Mouse (Mus musculus) limb, embryonic 12.5 days (tissue): ENCODE data around the gene Rpp14. TPM values are rescaled to one million over a fixed set of nuclear protein-coding genes. Genes with fewer than 3 reads are reported as not detected.

Experiments
- ATAC-seq: fragments of 200-750 bp; cut with Nextera tagmentation; 2 replicates; pipeline ENCODE4 v1.8.0; 2017; ENCODE audit warnings: low read depth, moderate TSS enrichment; ENCODE audit not compliant: insufficient number of reproducible peaks, insufficient read depth, low FRiP score, low TSS enrichment
- H3K27ac ChIP-seq: fragments of 300-500 bp; sonication (generic); 2 replicates; pipeline ENCODE4 v1.5.1; 2016; ENCODE audit warnings: mild to moderate bottlenecking, moderate library complexity
- H3K27me3 ChIP-seq: fragments of 300-500 bp; sonication (generic); 2 replicates; pipeline ENCODE4 v1.6.1; 2016; ENCODE audit warnings: mild to moderate bottlenecking, moderate library complexity
- H3K36me3 ChIP-seq: fragments of 300-500 bp; sonication (generic); 2 replicates; pipeline ENCODE4 v1.6.1; 2016; ENCODE audit warnings: mild to moderate bottlenecking, moderate library complexity
- H3K4me1 ChIP-seq: fragments of 300-500 bp; sonication (generic); replicated peaks from 2 replicates; pipeline ENCODE4 v1.6.1; 2016
- H3K4me2 ChIP-seq: fragments of 300-500 bp; sonication (generic); 2 replicates; pipeline ENCODE4 v1.6.1; 2016; ENCODE audit warnings: mild to moderate bottlenecking, moderate library complexity
- H3K4me3 ChIP-seq: fragments of 300-500 bp; sonication (generic); replicated peaks from 2 replicates; pipeline ENCODE4 v1.5.1; 2016; ENCODE audit warnings: mild to moderate bottlenecking
- H3K9ac ChIP-seq: fragments of 300-500 bp; sonication (generic); replicated peaks from 2 replicates; pipeline ENCODE4 v1.6.1; 2016; ENCODE audit warnings: mild to moderate bottlenecking, moderate library complexity
- H3K9me3 ChIP-seq: fragments of 300-500 bp; sonication (generic); 2 replicates; pipeline ENCODE4 v1.6.1; 2016; ENCODE audit warnings: mild to moderate bottlenecking, moderate library complexity
- WGBS: fragments of 180-500 bp; shearing (Covaris S2); methylation state at CpG from one replicate; pipeline ENCODE4 v1.1.7; 2016; 5-methylcytosine and 5-hydroxymethylcytosine counted together
- polyA plus RNA-seq: library from polyadenylated mRNA; unstranded; fragments of >200 nt; fragmentation: Nextera tagmentation; extraction: Ambion mirVana; gene quantifications from 2 replicates; pipeline ENCODE4 v1.2.1, GENCODE M21; 2016

The Rpp14 gene
- polyA plus RNA-seq, 1 experiment from 2014 or later: 50.1 TPM

DNA sequence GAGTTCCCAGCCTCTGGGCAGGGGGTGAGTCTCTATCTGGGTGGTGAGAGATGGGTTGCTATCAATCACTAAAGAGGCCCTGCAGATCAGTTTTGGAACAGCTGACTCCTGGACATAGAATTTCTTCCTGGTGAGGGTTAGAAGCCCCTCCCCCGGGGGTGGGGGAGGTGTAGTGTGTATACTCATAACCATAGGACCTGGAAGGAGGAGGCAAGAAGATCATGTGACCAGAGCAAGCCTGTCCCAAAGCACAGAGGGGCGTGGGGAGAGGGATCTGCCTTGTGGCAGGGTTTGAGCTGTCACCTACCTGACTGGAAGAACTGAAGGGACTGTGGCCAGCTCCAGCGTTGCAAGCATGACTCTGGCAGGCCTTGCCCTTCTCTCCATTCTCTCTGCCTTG, 18.1 kb upstream of the Rpp14 start:
- no peak overlapping the region for H3K4me2 ChIP-seq
- H3K9ac ChIP-seq: no peak overlapping the region
- peak; percentile 66; the same call in 1 of the 2 replicates for ATAC-seq
- H3K4me1 ChIP-seq: peaks cover 13% of the 10 kb centered on the region
- no peaks in the 10 kb centered on the region for H3K36me3 ChIP-seq
- WGBS: 30% methylated on average over 3 of the region's 3 CpGs
- no peaks in the 10 kb centered on the region for H3K27me3 ChIP-seq
- no peak overlapping the region for H3K4me3 ChIP-seq
- no peaks in the 10 kb centered on the region for H3K9me3 ChIP-seq
- peak overlapping the region; percentile 73; the same call in 1 of the 2 replicates for H3K27ac ChIP-seq

DNA sequence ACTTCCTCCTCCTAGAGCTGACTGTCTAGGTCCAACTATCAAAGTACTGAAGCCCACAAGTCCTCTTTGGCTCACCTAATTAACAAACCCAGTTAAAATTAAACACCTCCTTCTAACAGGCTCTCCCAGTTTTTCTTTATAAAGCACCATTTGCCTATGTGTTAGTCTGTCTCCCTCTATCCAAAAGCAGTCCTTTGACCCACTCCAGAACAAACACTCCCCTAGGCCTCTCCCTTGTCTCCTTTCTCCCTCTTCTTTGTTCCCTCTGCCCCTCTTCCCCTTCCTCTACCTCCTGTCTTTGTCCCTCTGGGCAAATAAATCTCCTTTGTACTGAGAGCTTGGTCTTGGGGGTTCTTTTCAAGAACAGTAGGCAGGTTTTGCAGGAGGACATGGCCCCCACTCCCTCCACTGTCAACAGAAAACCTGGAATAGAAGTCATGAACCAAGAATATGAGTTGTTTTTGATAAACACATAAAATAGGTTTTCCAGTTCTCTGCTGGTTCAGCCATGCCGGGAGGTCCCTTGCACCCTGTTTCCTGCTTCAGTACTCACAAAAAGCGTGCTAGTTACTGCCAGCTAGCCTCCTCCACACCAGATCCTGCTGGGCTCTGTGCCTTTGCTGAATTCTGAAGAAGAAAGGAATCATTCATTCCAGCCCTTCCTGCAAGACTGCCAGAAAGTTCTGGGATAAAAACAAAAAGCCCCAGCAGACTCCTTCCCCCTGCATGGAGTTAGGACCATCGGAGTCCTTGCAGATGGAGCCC, 17.4 kb upstream of the Rpp14 start:
- Histone ChIP-seq H3K36me3 (no peaks in the 10 kb centered on the region), H3K9me3 (no peaks in the 10 kb centered on the region), H3K27me3 (no peaks in the 10 kb centered on the region), H3K4me1 (peaks cover 13% of the 10 kb centered on the region), H3K4me2 (no peak overlapping the region), H3K9ac (no peak overlapping the region), H3K27ac (peak overlapping the region; percentile 73), H3K4me3 (no peak overlapping the region)
- no peak for ATAC-seq
- WGBS: 48% methylated on average over 3 of the region's 3 CpGs

DNA sequence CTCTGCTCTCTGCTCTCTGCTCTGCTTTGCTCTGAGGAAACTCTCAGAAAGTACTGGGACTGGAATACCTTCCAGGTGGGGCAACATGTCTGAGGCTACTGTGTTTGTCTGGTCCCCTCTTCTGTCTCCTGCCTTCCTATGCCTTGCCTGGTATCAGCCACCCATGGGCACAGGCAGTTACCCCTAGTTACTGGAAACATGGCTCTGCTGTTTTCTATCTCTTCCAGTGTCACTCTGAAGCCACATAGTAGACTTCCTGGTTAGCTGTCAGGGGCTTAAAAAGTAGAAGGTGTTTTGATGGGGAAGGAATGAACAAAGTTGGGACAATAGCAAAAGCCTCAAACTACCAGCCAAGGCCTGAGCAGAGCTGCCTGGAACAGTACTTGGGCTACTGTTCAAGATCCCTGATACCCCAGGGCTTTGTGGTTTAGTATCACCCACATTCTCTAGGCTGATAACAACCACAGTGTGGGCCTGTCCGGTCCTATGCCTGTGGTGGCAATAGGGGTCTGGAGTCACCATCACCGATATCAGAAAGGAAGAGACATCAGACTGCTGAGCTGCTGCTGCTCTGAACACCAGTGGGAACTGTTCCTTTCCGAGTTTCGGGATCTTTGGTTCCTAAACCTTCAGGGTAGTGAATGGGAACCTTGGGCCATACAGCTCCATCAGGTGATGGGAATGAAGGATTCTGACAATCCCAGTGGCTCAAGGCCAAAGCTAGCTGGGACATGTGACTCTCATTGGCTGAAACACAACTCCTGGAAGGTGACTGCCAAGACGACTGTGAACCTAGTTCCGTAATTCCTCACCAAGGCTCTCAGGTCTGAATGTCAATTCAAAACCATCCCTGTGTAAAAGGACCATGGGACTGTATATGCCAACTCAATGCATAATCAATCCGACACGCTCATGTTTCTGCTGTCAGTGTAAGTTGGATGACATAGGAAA, 16.1 kb upstream of the Rpp14 start:
- Histone ChIP-seq H3K9ac (no peak overlapping the region), H3K9me3 (no peaks in the 10 kb centered on the region), H3K36me3 (no peaks in the 10 kb centered on the region), H3K27me3 (no peaks in the 10 kb centered on the region), H3K4me1 (peaks cover 13% of the 10 kb centered on the region), H3K4me2 (no peak overlapping the region), H3K4me3 (no peak overlapping the region), H3K27ac (0 out of 2 replicates have a peak overlapping the region, but pooled peaks have one; percentile 24)
- ATAC-seq: no peak
- WGBS: 88% methylated on average over 8 of the region's 8 CpGs

DNA sequence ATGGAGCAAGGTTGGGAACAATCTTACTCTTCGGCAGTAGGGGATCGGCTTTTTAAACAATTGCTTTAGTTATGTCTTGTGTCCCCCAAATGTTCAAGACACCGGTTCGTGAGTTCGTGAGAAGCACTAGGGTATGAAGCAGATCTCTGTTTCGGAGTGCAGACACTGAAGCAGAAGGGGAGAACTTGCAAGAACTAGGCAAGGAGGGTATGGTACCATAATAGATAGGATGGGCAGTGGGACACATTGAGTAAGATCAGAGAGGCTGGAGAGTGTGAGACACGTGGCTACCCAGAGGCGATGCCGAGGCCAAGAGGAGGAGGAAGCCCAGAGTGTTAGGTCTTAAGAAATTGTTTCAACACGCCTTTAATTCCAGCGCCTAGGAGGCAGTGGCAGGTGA, 551 bp downstream of the Rpp14 start:
- Histone ChIP-seq H3K4me3 (peak overlapping the region; percentile 68), H3K36me3 (peaks cover 21% of the 10 kb centered on the region), H3K27me3 (no peaks in the 10 kb centered on the region), H3K9ac (peak overlapping the region; percentile 75), H3K9me3 (no peaks in the 10 kb centered on the region), H3K4me2 (peak overlapping the region; percentile 88), H3K4me1 (peaks cover 5% of the 10 kb centered on the region), H3K27ac (peak overlapping the region; percentile 96)
- 4% methylated on average over 11 of the region's 11 CpGs for WGBS
- ATAC-seq: no peak

DNA sequence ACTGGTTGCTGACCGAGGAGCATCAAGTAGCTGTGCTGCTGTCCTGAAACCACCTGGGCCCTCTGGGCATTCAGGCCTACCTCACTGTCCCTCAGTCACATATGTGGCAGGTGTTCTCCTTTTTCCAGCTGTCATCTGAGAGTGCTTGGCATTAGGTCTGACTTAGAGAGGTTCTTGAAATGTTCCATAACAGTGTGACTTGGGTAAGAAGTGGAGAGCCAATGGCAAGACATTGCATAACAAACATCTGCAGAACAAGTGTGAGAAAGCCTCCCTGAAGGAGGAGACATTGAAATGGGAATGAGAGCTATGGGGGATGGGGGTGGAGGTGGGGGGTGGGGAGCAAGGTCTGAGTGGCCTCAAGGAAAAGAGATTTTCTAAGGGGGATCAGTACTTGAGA, 2.8 kb downstream of the Rpp14 start:
- H3K4me3 ChIP-seq: no peak overlapping the region
- no peaks in the 10 kb centered on the region for H3K27me3 ChIP-seq
- H3K27ac ChIP-seq: no peak overlapping the region
- no peak for ATAC-seq
- H3K4me1 ChIP-seq: peaks cover 5% of the 10 kb centered on the region
- no peak overlapping the region; the same call in 1 of the 2 replicates for H3K9ac ChIP-seq
- H3K9me3 ChIP-seq: no peaks in the 10 kb centered on the region
- H3K4me2 ChIP-seq: no peak overlapping the region
- WGBS: 85% methylated on average over 1 of the region's 1 CpGs
- H3K36me3 ChIP-seq: peaks cover 43% of the 10 kb centered on the region

DNA sequence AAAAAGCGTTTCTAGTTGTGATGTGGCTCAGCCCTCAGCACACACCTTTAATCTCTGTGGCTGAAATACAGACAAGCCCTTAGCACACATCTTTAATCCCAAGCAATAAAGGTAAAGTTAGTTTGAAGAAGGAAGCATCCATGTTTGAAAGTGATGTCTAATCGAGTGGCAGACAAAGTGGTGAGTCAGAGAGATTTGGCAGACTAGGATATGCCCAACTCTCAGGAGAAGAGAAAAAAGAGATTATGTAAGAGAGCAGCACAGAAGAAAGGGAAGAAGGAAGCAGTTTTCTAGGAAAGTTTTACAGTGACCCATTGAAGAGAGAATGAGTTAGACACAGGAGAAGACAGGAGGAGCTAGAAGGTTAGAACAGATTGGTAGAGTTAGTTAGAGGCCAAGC, 8.8 kb downstream of the Rpp14 start:
- Histone ChIP-seq H3K9me3 (no peaks in the 10 kb centered on the region), H3K9ac (no peak overlapping the region)
- WGBS: 97% methylated on average over 2 of the region's 2 CpGs

DNA sequence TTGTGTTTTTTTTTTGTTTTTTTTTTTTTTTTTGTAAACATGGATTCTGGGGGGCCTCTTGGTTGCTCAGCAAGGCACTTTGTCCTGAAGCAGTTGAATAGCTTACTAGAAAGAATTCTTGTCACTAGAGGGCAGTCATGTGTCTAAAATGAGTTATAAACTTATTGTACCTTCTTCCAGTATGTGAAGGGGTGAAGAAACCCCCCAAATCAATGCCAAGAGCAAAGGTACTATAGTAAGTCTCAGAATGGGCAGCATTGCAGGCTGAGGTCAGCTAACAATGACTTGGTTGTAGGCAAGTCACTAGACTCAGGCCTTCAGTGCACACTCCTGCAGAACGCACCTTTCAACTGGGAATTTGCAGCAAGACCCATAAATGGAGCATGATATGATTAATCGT, 12.4 kb downstream of the Rpp14 start:
- 0 out of 2 replicates have a peak, but pooled peaks have one; percentile 37 for ATAC-seq

More for the DNA sequence above, 8.8 kb downstream of the Rpp14 start:
- Histone ChIP-seq H3K4me1 (no peaks in the 10 kb centered on the region), H3K4me3 (no peak overlapping the region), H3K27ac (no peak overlapping the region), H3K4me2 (no peak overlapping the region), H3K27me3 (no peaks in the 10 kb centered on the region), H3K36me3 (peaks cover 71% of the 10 kb centered on the region)
- ATAC-seq: no peak

DNA sequence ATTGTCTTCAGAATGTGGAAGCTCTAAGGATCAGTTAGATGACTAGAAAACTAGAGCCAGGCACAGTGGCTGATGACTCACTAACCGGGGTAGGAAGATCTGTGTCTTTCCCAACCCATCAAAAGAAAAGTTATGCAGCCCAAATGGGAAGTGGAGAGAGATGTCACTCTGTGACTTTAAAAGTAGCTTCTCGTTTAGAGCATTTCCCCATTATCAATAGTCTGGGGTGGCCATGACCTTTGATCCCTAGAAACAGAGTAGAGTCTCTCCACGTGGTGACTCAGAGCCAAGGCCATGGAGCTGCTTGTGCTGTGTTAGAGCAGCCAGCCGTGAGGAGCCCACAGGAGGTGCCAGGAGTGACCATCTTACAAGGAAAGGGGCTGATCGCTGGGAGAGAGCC, 13.3 kb downstream of the Rpp14 start:
- H3K9me3 ChIP-seq: no peaks in the 10 kb centered on the region
- H3K9ac ChIP-seq: no peak overlapping the region
- 0 out of 2 replicates have a peak, but pooled peaks cover 3% of the 10 kb centered on the region for H3K4me1 ChIP-seq
- WGBS: 60% methylated on average over 5 of the region's 5 CpGs
- H3K36me3 ChIP-seq: peaks cover 30% of the 10 kb centered on the region
- H3K27ac ChIP-seq: no peak overlapping the region
- no peak for ATAC-seq
- no peak overlapping the region for H3K4me3 ChIP-seq
- H3K4me2 ChIP-seq: no peak overlapping the region
- H3K27me3 ChIP-seq: no peaks in the 10 kb centered on the region

More for the DNA sequence above, 12.4 kb downstream of the Rpp14 start:
- no peak overlapping the region for H3K27ac ChIP-seq
- H3K9ac ChIP-seq: no peak overlapping the region
- no peaks in the 10 kb centered on the region for H3K4me1 ChIP-seq
- WGBS: 93% methylated on average over 2 of the region's 2 CpGs
- no peaks in the 10 kb centered on the region for H3K27me3 ChIP-seq
- no peak overlapping the region for H3K4me2 ChIP-seq
- H3K4me3 ChIP-seq: no peak overlapping the region
- peaks cover 36% of the 10 kb centered on the region for H3K36me3 ChIP-seq
- H3K9me3 ChIP-seq: no peaks in the 10 kb centered on the region

DNA sequence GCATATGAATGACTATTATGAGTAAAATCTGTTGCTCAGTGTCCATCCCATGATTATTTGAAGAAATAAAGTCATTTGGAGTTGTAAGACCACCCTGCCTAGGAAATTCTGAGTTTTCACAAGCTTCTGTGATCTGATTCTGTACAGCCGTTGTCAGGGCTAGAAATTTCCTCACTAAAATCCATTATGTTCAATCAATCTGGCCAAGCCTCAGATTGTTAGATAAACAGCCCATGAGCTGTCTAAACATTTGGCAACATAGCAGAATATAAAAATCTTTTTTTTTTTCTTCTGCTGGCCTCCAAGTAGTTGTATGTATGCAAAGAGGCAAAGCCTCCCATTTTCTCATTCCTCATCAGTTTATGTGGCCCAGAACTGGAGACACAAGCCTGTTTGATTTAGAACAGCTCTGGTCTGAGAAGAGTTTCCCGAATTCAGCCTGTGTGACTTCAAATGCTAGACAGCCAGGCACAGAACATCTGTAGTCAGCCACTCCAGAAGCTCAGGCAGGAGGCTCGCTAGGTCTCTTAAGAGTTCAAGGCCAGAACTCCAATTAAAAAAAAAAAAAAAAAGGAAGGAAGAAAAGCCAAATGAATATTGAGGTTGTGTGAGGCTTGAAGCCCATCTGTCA, 14.9 kb downstream of the Rpp14 start:
- Histone ChIP-seq H3K27me3 (no peaks in the 10 kb centered on the region), H3K4me1 (peaks cover 8% of the 10 kb centered on the region), H3K9ac (no peak overlapping the region), H3K4me2 (no peak overlapping the region), H3K4me3 (no peak overlapping the region), H3K9me3 (no peaks in the 10 kb centered on the region), H3K36me3 (peaks cover 14% of the 10 kb centered on the region), H3K27ac (no peak overlapping the region)
- 60% methylated on average over 3 of the region's 3 CpGs for WGBS
- no peak for ATAC-seq

DNA sequence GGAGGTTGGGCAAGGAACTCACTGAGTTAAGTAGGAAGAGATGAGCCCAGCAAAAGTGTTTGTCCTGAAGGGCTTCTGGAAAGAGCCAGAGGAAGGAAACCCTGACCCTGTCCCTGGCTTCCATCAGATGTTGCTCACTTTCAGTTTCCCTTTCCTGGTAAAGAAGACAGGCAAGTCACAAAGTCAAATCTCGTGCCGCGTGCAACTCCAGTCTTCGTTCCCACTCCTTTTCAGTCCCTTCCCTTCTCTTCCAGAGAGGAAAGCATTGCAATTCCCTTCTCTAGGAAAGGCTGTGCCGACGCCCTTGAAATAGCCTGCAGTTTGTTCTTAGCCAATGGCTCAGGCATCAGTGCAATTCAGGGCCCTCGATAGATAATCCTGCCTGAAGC, 15.4 kb downstream of the Rpp14 start:
- Histone ChIP-seq H3K27ac (no peak overlapping the region), H3K36me3 (peaks cover 8% of the 10 kb centered on the region), H3K4me3 (no peak overlapping the region), H3K27me3 (no peaks in the 10 kb centered on the region), H3K4me2 (no peak overlapping the region), H3K9me3 (no peaks in the 10 kb centered on the region), H3K9ac (no peak overlapping the region), H3K4me1 (peaks cover 8% of the 10 kb centered on the region)
- no peak for ATAC-seq
- WGBS: 67% methylated on average over 7 of the region's 7 CpGs
